Mouse (Mus musculus) heart, embryonic 11.5 days (tissue): ENCODE measurements around the gene Pgpep1. TPM values are rescaled to one million over a fixed set of nuclear protein-coding genes. Genes with fewer than 3 reads are reported as not detected.

ENCODE experiments used
- ATAC-seq: fragments of 200-750 bp; cut with Nextera tagmentation; replicated peaks from 2 replicates; pipeline ENCODE4 v1.8.0; 2017; ENCODE audit warnings: moderate library complexity; ENCODE audit not compliant: insufficient number of reproducible peaks, low FRiP score, low TSS enrichment
- H3K27ac ChIP-seq: fragments of 300-500 bp; sonication (generic); 2 replicates; pipeline ENCODE4 v1.5.1; 2014; ENCODE audit warnings: mild to moderate bottlenecking, low read depth, low read length
- H3K27me3 ChIP-seq: fragments of 300-500 bp; sonication (generic); 2 replicates; pipeline ENCODE4 v1.6.1; 2014; ENCODE audit warnings: mild to moderate bottlenecking, low read length, mixed read lengths; ENCODE audit not compliant: control insufficient read depth, insufficient read depth
- H3K36me3 ChIP-seq: fragments of 300-500 bp; sonication (generic); 2 replicates; pipeline ENCODE4 v1.6.1; 2014; ENCODE audit warnings: mild to moderate bottlenecking, low read length, moderate library complexity, mixed read lengths; ENCODE audit not compliant: control insufficient read depth, insufficient read depth
- H3K4me1 ChIP-seq: fragments of 300-500 bp; sonication (generic); 2 replicates; pipeline ENCODE4 v1.6.1; 2014; ENCODE audit warnings: low read length; ENCODE audit not compliant: control insufficient read depth, insufficient read depth
- H3K4me2 ChIP-seq: fragments of 300-500 bp; sonication (generic); 2 replicates; pipeline ENCODE4 v1.6.1; 2014; ENCODE audit warnings: mild to moderate bottlenecking, moderate library complexity
- H3K4me3 ChIP-seq: fragments of 300-500 bp; sonication (generic); 2 replicates; pipeline ENCODE4 v1.5.1; 2014; ENCODE audit warnings: low read depth, low read length
- H3K9ac ChIP-seq: fragments of 300-500 bp; sonication (generic); 2 replicates; pipeline ENCODE4 v1.6.1; 2014; ENCODE audit warnings: mild to moderate bottlenecking, low read depth, low read length, moderate library complexity
- H3K9me3 ChIP-seq: fragments of 300-500 bp; sonication (generic); replicated peaks from 2 replicates; pipeline ENCODE4 v1.6.1; 2016; ENCODE audit warnings: low read length; ENCODE audit not compliant: control insufficient read depth
- WGBS: fragments of 180-500 bp; shearing (Covaris S2); extraction: QIAGEN DNeasy Blood & Tissue Kit; methylation state at CpG from one replicate; pipeline ENCODE4 v1.1.7; 2014; ENCODE audit not compliant: insufficient replicate concordance; 5-methylcytosine and 5-hydroxymethylcytosine counted together
- polyA plus RNA-seq: library from polyadenylated mRNA; unstranded; fragments of >200 nt; fragmentation: Nextera tagmentation; extraction: Ambion mirVana; gene quantifications from 2 replicates; pipeline ENCODE4 v1.2.1, GENCODE M21; 2014

The Pgpep1 gene
- polyA plus RNA-seq, 1 experiment from 2014 or later = 41.6 TPM

- Histone ChIP-seq H3K4me2 (no peak overlapping the region), H3K36me3 (peaks cover 12% of the 10 kb centered on the region), H3K27me3 (no peaks in the 10 kb centered on the region), H3K4me3 (no peak overlapping the region), H3K27ac (no peak overlapping the region; the same call in 1 of the 2 replicates), H3K9ac (no peak overlapping the region), H3K4me1 (peaks cover 14% of the 10 kb centered on the region), H3K9me3 (no peaks in the 10 kb centered on the region)
- no peak for ATAC-seq
- 67% methylated on average over 3 of the region's 3 CpGs for WGBS
These were observed 21.2 kb upstream of the Pgpep1 start for GRCm38 (mm10) chr8:70681410-70681809.

GRCm38 (mm10) chr8:70680039-70680438 is 19.9 kb upstream of the Pgpep1 start:
- Histone ChIP-seq H3K27ac (no peak overlapping the region), H3K4me3 (no peak overlapping the region), H3K9ac (no peak overlapping the region), H3K4me2 (no peak overlapping the region), H3K36me3 (peaks cover 12% of the 10 kb centered on the region), H3K9me3 (no peaks in the 10 kb centered on the region), H3K27me3 (no peaks in the 10 kb centered on the region), H3K4me1 (peaks cover 17% of the 10 kb centered on the region)
- WGBS = 85% methylated on average over 3 of the region's 3 CpGs
- no peak for ATAC-seq

GRCm38 (mm10) chr8:70679404-70679803 is 19.2 kb upstream of the Pgpep1 start:
- Histone ChIP-seq H3K27ac (no peak overlapping the region), H3K4me3 (no peak overlapping the region), H3K4me1 (peaks cover 23% of the 10 kb centered on the region), H3K9me3 (no peaks in the 10 kb centered on the region), H3K9ac (peak overlapping the region; percentile 22; the same call in 1 of the 2 replicates), H3K4me2 (no peak overlapping the region), H3K36me3 (peaks cover 12% of the 10 kb centered on the region), H3K27me3 (no peaks in the 10 kb centered on the region)
- WGBS = 92% methylated on average over 4 of the region's 4 CpGs
- ATAC-seq = no peak

GRCm38 (mm10) chr8:70678679-70679078 is 18.5 kb upstream of the Pgpep1 start:
- H3K4me3 ChIP-seq = no peak overlapping the region
- H3K36me3 ChIP-seq = peaks cover 12% of the 10 kb centered on the region
- H3K27me3 ChIP-seq = no peaks in the 10 kb centered on the region
- ATAC-seq = no peak
- no peak overlapping the region for H3K27ac ChIP-seq
- no peaks in the 10 kb centered on the region for H3K9me3 ChIP-seq
- no peak overlapping the region for H3K4me2 ChIP-seq
- H3K4me1 ChIP-seq = peaks cover 29% of the 10 kb centered on the region
- no peak overlapping the region for H3K9ac ChIP-seq

GRCm38 (mm10) chr8:70677451-70678080 is 17.4 kb upstream of the Pgpep1 start:
- 90% methylated on average over 15 of the region's 15 CpGs for WGBS
- H3K9ac ChIP-seq = no peak overlapping the region
- no peak overlapping the region for H3K4me2 ChIP-seq

GRCm38 (mm10) chr8:70675336-70675735 is 15.1 kb upstream of the Pgpep1 start:
- Histone ChIP-seq H3K4me3 (no peak overlapping the region), H3K27me3 (no peaks in the 10 kb centered on the region), H3K4me2 (no peak overlapping the region), H3K27ac (no peak overlapping the region), H3K4me1 (peaks cover 17% of the 10 kb centered on the region), H3K9me3 (no peaks in the 10 kb centered on the region), H3K36me3 (peaks cover 12% of the 10 kb centered on the region), H3K9ac (no peak overlapping the region)
- ATAC-seq = no peak
- WGBS = 64% methylated on average over 1 of the region's 1 CpGs

More at GRCm38 (mm10) chr8:70677451-70678080, 17.4 kb upstream of the Pgpep1 start:
- H3K27ac ChIP-seq = no peak overlapping the region
- no peaks in the 10 kb centered on the region for H3K27me3 ChIP-seq
- ATAC-seq = no peak
- peaks cover 12% of the 10 kb centered on the region for H3K36me3 ChIP-seq
- no peaks in the 10 kb centered on the region for H3K9me3 ChIP-seq
- H3K4me1 ChIP-seq = peaks cover 26% of the 10 kb centered on the region
- H3K4me3 ChIP-seq = no peak overlapping the region

GRCm38 (mm10) chr8:70674716-70675115 is 14.5 kb upstream of the Pgpep1 start:
- H3K9ac ChIP-seq = peak overlapping the region; percentile 84; the same call in 1 of the 2 replicates
- peak overlapping the region; percentile 41; the same call in 1 of the 2 replicates for H3K27ac ChIP-seq
- H3K36me3 ChIP-seq = peaks cover 12% of the 10 kb centered on the region
- H3K9me3 ChIP-seq = no peaks in the 10 kb centered on the region
- ATAC-seq = no peak
- H3K27me3 ChIP-seq = no peaks in the 10 kb centered on the region
- H3K4me1 ChIP-seq = peaks cover 17% of the 10 kb centered on the region
- H3K4me3 ChIP-seq = no peak overlapping the region; the same call in 1 of the 2 replicates
- 79% methylated on average over 4 of the region's 4 CpGs for WGBS
- H3K4me2 ChIP-seq = peak overlapping the region; percentile 79

GRCm38 (mm10) chr8:70674109-70674508 is 13.9 kb upstream of the Pgpep1 start:
- Histone ChIP-seq H3K27me3 (no peaks in the 10 kb centered on the region), H3K4me1 (peaks cover 17% of the 10 kb centered on the region), H3K4me2 (peak overlapping the region; percentile 79), H3K9ac (peak overlapping the region; percentile 84), H3K9me3 (no peaks in the 10 kb centered on the region), H3K4me3 (peak overlapping the region; percentile 74), H3K36me3 (peaks cover 8% of the 10 kb centered on the region), H3K27ac (peak overlapping the region; percentile 96)
- 79% methylated on average over 3 of the region's 3 CpGs for WGBS
- ATAC-seq = no peak
